Mouse (Mus musculus) cerebellum, adult (tissue): Measurements from ENCODE around the gene Pard3.

Source experiments
- ATAC-seq: cut with Nextera tagmentation; 2 replicates; pipeline ENCODE4 v1.9.2; 2017; ENCODE audit warnings: mild to moderate bottlenecking, moderate library complexity, mixed read lengths; ENCODE audit not compliant: insufficient number of reproducible peaks, low FRiP score, low TSS enrichment

Pard3 gene

DNA sequence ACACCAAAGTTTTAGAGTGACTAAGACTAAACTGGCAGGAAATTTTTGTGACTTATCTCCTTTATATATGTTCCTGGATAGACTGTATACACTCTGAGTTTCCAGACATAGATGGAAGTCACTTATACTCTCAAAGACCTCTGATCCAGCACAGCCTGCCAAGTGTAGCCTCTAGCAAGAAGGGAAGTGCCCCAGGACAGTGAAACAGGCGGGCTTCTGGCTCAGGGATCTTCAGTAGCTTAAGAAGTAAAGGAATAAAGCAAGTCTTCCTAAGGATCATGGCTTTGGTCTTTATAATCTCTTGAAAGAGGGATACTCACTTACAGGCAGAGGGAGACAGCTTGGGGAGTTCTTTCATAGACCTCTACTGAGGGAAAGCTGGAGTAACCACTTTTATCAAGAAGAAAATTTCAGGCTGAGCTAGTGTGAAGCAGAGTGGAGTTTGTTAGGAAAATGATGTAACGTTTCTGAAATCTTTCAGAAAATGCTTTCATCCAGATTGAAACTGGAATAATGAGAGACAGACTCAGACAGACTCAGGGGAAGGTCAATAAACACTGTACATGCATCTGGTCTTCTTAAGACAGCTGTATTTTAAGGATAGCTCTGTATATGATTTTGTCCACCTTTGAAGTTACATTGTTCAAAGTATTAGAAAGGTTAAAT lies 205.5 kb downstream of the Pard3 start:
- no peak for ATAC-seq

DNA sequence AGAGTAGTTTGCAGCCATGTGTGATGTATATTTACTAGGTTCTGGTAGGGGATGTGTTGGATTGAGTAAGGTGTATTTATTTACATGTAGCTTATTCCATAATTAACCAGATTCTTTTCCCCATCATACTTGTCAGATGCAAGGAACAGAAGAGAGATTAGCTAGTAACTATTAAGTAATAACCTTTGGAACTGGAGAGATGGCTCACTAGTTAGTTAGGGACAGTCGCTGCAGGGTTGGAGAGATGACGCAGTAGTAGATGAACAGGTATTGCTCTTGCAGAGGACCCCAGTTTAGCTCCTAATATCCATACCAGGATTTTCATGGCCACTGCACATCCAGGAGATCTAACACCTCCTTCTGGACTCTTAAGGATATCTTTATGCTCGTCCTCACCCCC lies 207.5 kb downstream of the Pard3 start:
- ATAC-seq: no peak

DNA sequence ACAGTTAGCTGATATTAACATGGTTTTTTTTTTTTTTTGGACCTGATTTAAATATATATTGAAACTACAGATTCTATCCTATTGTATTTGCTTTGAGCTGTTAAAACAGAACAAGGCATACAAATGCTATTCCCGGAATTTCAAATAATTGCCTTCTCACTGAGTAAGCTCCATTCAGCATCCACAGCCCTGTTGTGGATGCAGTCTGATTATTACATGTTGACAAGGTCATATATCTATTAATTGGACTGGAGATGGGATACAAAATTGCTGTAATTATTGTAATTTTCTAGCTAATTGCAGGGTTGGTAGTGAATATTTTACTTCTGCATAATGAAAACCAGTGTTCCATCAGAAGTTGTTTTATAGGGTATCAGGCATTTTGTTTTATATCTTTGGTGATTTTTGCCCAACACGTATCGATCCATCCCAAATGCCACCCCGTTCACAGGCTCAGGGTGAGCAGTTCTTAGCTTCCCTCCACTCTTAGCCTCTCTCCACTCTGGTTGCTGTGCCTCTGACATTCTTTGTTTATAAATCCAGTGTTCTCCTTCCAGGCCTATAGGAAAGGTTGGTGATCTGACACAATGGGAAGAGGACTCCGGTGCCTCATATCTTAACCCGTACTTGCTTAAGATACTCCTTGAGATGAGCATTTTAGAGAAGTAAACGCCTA lies 216.7 kb downstream of the Pard3 start:
- ATAC-seq: no peak

DNA sequence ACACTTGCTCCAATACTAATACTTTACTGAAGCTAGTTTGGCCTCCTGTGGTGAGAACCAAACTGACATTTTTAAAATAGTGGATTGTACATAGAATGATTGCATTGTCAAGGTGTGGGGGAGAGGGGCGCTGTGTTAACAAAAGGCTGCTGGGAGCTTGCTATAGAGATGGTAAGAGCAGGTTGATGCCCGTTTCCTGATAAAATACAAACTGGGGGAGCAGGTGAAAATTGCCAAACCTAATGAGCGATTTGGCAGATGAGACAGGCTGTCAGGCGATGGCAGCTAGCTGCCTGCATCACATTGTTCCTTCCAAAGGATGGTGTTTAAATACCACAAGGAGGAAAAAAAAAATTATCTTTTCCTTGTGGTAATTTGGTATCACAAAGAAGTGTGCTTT lies 217.3 kb downstream of the Pard3 start:
- no peak for ATAC-seq

DNA sequence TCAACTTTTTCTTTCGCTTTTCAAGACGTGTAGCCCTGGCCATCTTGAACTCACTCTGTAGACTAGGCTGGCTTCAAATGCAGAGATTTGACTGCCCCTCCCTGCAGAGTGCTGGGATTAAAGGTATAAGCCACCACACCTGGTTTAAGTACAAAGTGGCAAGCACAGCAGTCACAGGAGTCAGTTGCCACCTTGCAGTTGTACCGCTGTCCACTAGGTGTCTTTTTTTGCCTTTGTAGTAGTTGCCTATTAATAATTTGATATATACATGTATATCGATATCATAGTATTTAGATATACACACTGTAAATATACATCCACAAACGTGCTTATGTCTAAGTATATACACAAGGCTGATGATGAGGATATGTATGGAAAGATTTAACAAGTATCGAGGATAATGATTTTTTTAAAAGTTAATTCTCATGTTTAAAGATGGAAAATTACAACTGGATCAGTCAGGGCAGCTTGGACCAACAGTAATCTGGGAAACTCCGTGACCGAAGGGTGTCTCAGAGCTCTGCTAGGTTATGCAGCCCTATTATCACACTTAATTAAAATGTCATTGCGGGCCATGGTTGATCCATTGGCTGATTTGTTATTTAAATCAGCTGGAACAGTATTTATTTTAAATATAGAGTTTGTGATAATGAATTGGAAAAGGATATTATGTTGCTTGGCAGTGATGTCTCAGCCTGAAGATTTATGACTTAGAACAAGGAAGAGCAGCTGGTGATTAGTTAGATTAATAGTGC lies 220.9 kb downstream of the Pard3 start:
- ATAC-seq: no peak

DNA sequence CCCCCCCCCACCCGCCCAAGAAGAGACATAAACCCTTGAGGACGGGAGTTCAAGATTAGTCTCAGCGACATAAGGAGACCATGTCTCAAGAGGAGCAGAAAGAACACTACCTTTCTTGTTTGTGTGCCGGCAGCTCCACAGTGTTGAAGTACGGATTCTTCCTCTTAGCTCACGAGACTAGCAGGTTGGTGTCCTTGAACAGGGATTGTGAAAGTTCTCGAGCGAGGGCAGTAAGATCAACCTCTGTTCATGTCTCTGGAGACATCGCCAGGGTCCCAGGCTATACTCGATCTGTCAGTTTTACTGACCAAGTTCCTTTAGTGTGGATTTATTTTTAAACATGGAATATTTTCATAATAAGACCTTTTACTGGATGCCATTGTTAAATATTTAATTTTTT lies 224.1 kb downstream of the Pard3 start:
- no peak for ATAC-seq

DNA sequence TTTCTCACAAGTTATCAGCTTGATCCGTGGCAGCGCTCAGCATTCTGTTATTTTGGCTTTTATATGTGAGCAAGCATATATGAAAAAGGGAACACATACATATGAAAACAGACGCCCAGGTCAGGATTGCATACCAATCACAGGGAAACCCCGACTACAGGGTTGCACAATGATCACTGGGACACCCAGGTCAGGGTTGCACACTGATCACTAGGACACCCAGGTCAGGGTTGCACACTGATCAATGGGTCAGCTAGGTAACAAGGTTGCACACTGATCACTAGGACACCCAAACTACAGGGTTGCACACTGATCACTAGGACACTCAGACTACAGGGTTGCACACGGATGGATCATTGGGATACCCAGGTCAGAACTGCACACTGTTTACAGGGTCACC lies 228.6 kb downstream of the Pard3 start:
- no peak for ATAC-seq

DNA sequence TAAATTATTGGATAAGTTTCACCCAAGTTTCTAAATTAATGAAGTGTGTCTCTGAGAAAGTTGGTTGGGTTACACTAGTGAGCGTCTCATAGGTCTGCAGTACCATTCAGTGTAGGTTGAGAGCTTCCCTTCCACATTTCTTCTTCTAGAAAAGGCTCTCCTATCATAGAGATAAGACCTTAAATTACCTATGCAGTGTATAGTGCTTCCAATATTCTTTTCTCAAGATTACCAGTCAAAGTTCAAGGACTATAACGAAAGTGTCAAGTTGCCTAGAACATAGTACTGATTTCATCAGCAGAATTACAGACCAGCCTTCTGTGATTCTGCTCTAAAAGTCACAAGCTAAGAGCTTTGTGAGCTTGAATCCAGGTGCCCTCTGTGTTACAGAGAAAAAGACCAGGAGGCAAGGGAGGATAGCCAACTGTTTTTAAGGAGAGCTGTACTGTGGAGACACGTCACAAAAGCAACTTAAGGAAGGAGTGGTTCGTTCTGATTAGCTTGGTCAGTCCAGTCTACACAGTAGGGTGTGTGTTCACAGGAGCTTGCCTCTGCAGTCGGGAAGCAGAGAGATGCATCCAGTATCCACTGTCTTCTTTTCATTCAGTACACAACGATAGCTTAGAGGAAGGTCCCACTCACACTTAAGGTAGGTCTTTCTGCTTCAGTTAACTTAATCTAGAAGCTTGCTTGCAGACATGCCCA lies 229.5 kb downstream of the Pard3 start:
- no peak for ATAC-seq

DNA sequence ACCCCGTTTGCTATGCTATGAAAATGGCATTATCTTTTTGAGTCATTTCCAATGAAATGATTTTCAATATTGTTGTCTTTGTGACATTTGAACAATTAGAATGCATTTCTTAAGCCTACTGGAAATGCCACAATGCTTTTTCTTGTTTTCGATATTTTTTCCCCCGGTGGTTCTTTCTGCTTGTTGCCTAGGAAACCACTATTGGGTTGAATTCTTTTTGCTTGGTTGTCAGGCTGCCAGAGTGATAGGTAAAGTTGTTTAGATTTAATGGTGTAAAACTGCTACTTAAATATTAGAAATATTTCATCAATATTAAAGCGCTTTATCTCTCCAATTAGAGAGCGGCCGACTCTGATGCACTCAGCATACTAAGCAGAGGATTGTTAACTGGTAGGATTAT lies 230.4 kb downstream of the Pard3 start:
- no peak for ATAC-seq

DNA sequence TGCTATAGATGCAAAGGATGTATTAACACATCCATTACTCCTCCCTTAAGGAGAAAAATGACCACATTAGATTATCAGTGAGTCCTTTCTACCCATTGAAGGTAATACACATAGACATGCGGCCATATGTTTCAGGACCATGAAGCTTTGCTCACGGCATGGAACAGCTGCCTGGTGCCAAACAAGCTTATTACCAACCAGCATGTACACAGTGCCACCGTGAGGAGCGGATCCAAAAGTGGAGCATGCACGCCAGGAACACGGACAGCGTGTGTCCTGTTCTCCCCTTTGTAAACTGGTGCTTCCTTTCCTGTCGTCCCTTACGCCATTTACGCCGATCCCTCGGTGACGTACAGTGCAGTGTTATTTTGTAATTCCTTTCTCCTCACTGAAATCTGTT lies 232.2 kb downstream of the Pard3 start:
- peak; percentile 92 for ATAC-seq

DNA sequence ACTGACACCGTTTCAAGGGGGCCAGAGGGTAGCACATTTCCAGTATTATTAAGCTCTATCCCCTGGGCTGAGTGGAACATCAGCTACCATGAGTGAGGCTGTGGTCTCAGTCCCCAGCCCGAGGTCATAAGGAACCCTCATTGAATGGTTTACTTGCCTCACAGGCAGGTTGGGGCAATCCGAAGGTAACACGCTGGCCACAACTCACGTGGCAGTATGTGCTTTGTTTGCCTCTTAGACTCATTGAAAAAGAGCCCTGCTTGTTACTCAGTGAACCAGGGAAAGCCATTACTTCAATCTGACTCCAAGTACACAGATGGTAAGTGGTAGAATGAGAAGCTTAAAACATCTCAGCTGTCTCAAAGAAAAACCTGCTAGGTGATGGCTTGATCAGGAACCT lies 236.8 kb downstream of the Pard3 start:
- ATAC-seq: no peak

DNA sequence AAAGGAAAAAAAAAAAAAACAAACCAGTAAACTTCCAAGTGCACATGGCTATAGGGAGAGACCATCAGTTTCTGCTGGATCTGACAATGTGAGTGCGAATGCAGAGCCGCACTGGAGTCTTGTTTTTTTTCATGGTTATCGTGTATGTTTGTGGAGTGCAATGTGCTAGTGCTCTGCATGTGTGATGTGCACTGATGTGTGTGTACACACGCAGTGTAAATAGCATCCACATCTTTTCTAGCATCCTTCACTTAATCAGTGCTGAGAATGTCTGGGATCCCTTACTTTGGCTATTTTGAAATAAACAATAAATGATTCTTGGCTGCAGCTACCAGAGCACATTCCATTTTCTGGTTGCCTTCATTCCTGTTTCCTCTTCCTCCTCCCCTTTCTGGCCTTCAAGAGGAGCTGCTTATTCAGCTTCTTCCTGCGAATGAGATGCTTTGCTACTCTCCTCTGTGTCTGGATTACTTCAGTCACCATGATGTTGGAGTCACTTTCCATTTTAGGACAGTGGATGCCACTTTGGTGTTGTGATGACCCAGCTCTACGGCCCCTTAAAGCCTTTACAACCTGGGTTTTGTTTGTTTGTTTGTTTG lies 239.3 kb downstream of the Pard3 start:
- no peak for ATAC-seq

DNA sequence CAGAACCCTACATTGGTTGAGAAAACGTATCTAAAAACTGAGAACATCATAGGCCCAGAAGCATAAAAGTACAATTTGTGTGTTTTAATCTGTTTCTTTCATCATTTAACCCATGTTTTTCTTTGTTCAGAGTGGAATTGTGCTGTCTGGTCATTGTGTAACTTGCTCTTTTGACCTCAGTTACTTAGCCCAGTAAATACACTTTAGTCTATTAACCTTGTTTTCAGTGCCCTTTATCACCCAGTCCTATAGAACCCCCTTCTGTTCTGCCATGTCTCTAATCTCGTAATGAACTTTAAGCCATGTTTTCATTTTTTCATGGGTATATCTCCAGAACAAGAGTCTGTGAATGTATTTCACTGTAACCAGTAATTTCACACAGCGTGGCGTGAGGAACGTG lies 243.3 kb downstream of the Pard3 start:
- ATAC-seq: no peak

DNA sequence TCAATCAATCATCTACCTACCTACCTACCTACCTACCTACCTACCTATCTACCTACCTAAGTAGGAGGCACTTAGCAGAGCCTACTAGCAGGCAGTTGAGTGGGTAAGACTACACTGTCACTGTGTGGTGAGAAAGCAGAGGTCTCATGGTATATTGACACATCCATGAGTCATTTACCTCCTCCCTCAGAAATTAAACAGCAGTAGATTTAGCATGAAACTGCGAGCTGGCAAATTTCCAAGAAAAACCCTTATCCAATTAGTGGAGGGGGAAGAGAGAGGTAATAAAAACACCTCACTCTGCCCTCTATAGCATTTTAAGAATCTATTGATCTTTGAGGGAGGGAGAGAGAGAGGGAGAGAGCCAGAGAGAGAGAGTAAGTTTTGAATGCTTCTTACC lies 245.7 kb downstream of the Pard3 start:
- ATAC-seq: no peak

DNA sequence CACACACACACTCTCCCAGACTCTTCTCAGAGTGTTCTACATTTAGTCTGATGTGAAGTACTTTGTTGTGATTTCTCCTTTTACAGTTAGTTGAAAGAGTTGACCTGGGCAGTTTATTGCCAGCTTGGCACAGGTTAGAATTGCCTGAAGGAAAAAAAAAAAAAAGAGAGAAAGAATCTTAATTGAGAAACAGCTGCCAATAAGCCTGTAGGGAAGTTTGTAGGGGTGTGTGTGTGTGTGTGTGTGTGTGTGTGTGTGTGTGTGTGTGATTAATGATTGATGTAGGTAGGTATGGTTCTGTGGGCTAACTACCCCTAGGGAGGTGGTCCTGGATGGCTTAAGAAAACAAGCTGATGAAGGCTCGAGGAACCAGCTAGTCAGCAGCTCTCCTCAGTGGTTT lies 252.1 kb downstream of the Pard3 start:
- ATAC-seq: no peak

DNA sequence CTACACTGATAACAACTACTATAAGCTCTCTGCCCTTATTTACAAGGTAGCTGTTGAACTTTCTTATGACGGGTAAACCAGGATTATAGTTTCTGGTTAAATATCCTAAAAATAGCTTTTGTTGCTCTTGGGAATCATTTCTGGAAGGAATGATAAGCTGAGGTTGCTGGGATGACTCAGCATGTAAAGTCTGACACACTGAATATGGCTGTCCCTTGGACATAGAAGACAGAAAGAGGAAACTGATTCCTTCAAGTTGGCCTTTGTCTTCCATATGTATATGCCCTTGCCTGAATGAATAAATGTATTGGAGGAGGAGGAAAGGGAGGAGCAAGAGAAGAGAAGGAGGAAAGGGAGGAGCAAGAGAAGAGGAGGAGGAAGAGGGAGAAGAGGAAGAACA lies 254.2 kb downstream of the Pard3 start:
- no peak for ATAC-seq

DNA sequence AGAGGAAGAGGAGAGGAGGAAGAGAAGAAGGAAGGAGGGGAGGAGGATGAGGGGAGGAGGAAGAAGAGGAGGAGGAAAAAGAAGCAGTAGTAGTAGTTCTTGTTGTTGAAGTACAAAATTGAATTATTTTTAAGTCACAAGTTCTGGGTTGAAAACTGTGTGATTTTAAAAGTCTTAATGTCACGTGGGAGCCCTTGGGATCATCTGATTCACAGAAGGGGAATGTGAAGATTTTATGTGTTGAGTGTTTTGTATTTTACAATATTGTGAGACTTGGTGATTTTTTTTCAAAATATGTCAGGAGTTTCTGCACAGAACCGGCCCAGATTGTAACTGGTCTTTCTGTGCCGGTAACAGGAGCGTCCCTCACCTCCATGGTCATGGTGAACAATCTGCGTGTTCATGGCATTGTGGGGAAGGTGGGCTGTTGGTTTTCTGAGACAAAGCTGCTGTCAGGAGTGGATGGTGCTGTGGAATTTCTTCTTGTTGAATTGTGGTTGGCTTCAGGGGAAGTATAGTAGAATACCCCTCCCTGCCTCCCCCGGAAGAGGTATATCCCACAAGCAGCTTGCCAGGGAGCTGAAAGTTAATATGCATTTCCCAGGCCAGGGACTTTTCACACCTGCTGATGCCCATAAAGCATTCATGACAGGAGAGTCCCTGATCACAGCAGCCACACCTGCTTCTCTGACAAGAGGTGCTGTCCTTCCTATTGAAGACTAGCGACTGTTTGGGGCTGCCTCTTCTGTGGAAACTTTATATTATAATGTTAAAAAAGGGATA lies 254.9 kb downstream of the Pard3 start:
- ATAC-seq: no peak

DNA sequence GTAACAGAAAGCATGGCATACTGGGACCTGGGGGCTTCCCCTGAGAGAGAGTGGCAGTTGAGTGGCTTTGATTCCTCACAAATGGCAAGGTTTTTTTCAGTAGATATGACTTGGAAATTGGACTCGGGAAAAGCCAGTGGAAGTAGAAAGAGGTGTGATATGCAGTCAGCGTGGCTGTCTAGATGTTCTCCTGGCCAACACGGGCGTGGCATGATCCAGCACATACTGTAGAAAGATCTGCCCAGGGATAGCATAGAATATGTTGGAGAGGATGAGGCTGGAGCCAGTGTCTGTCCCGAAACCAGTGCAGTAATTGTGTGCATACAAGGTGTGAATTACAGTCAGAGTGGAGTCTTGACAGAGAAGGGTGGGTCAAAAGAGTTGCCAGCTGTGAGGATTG lies 257.2 kb downstream of the Pard3 start:
- no peak for ATAC-seq

DNA sequence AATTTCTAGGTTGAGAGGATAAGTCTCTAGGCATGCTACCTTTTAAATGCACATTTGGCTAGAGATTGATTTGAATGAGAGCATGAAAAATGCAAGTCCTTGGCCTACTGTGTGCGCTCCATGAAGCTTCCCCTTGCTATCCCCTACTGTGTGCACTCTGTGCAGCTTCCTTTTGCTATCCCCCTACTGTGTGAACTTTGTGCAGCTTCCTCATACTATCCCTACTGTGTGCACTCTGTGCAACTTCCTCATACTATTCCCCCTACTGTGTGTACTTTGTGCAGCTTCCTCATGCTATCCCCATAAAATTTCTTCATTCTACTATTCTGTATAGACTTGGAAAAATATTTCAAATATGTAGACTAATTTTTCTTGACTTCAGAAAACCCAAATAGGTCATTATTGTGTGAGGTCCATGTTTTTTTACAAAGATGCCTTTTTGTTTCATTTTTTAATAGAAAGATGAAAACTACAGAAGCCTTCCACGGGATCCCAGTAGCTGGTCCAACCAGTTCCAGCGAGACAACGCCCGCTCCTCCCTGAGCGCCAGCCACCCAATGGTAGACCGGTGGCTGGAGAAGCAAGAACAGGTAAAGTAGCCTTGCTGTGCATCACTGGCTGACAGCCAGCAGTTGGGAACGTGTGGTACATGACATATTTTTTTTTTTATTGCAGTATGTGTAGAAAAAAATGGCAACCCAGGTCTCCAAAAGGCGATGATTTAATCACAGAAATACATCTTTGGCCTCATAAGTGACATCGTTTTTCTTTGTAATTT lies 260.1 kb downstream of the Pard3 start:
- no peak for ATAC-seq
